Mouse (Mus musculus) gastrocnemius, adult 2 months (tissue): ENCODE measurements at regions not wholly inside any gene's neighbourhood (a gene's known extent, or its start where the extent isn't known, plus 50 kb on each side); places are given as distances from the start of the nearest gene placed in this dataset.
"Not testable (repeated sequence)": the region's sequence is repeated elsewhere in the genome, so short reads cannot be mapped to it uniquely, and the experiment has no call there.

Experiments
- DNase-seq: peaks from one replicate; pipeline ENCODE4 v3.0.0; 2022
- H3K27ac ChIP-seq: fragments of 200-600 bp; 2 replicates; pipeline ENCODE4 v1.8.1; 2022; ENCODE audit warnings: mild to moderate bottlenecking
- H3K4me3 ChIP-seq: fragments of 200-600 bp; 2 replicates; pipeline ENCODE4 v1.8.1; 2022; ENCODE audit warnings: mild to moderate bottlenecking, moderate library complexity
- CTCF ChIP-seq: fragments of 200-600 bp; IDR thresholded peaks from 2 replicates; pipeline ENCODE4 v1.8.1; 2022; ENCODE audit warnings: antibody characterized with exemption, mild to moderate bottlenecking, moderate library complexity
- intact Hi-C: fragments of 180-260 bp; cut with DNase I; formaldehyde crosslinking; loops from one replicate; pipeline ENCODE4 v1.15.1; 2025

DNA sequence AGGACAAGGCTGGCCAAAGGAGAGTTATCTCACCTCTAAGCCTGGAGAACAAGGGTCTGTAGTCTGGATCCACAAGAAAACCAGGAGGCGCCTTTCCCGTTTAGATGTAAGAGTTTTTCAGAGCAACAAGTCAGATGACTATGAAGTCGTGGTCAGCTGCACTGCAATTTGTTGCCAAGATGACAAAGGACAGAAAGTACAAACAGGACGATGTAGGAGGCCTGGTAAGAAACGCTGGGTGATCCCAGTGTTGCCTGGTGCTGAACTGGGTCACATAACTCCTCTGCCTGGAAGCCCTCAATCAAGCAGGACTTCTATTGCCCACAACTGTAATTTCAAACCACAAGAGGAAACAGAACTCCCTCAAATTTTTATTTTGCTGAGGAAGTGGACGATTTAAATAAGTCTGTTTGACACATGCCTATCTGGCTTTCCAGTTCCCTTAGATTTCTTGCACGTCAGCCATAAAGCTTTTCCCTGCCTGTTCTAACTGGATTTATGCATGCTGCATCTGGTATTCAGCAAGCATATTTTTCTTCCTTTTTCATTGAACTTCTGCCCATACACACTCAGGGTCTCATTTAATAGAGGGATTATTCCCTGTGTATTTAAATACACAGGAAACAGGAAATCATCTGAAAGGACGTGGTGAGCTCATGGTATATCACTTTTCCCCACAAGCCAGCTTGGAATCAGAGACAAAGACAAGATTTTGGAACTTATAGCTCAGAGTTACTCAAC, 113.5 kb upstream of the Ahi1 start:
- no peak overlapping the region for H3K27ac ChIP-seq
- intact Hi-C loops, result no loop called here
- no peak for DNase-seq
- TF ChIP-seq CTCF, result no peak
- H3K4me3 ChIP-seq, result no peak overlapping the region

DNA sequence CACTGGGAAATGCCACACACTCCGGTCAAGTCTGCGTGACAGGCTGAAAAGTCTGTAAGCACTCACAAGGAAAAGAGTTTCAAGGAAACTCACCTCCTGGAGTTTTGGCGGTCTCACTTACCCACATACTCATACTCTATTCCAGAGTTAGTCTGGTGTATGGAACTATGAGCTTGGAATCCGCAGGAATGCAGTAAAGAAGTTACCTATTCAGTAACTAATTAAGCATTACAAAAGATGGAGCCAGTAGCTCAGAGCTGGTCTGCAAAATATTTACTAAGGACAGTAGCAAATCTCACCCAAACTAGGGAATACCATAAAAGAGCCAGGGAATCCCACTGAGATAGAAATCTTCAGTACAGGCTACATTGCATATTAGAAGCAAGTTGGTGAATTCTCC, 111.9 kb upstream of the Pde7b start:
- intact Hi-C loops, DNase-seq, H3K4me3 ChIP-seq, H3K27ac ChIP-seq: not testable (repeated sequence)

- intact Hi-C loops, result no loop called here
These were observed 110.1 kb upstream of the Pde7b start for GRCm38 (mm10) chr10:20834806-20835575.

DNA sequence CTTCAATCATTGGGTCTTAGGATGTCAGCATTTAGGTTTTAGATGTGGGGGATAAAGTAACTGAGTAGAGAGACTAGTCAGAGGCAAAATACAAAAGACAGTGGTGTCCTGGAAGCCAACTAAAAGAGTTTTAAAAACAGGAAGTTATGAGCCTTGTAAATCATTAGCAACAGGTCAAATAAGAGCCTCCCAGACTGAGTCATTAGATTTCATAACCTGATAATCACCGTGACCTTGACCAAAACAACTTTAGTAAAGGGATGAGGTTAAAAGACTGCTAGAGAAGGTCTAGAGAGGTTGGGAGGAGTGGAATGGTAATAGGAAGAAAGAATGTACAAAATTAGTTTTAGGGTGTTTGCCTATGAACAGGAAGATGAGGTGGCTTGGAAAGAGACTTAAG, 103.4 kb upstream of the Pde7b start:
- Histone ChIP-seq H3K27ac (no peak overlapping the region), H3K4me3 (no peak overlapping the region)
- intact Hi-C loops, result no loop called here
- no peak for DNase-seq
- TF ChIP-seq CTCF, result no peak

More at GRCm38 (mm10) chr10:20834806-20835575, 110.1 kb upstream of the Pde7b start:
- TF ChIP-seq CTCF, result no peak
- Histone ChIP-seq H3K4me3 (no peak overlapping the region), H3K27ac (no peak overlapping the region)
- DNase-seq, result no peak

DNA sequence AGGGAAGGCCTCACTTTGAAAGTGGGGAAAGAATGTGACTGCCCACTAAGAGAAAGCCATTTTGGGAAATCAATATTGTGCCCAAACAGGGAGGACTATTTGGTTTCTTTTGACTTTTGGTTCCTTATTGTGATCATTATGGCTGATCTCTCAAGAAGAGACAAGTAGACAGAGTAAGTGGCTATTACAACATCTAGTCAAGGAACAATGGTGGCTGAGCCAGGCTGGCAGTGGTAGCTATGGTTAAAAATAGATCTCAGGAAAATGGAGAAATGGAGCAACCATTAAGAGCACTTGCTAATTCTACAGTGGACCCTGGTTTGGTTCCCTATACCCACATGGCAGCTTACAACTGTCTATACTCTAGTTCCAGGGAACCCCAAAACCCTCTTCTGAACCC, 102.6 kb upstream of the Pde7b start:
- Histone ChIP-seq H3K4me3 (no peak overlapping the region), H3K27ac (no peak overlapping the region)
- TF ChIP-seq CTCF, result no peak
- intact Hi-C loops, result no loop called here
- no peak for DNase-seq

- Histone ChIP-seq H3K27ac (no peak overlapping the region), H3K4me3 (no peak overlapping the region)
- DNase-seq, result no peak
- intact Hi-C loops, result no loop called here
- TF ChIP-seq CTCF, result no peak
These were observed 93.7 kb upstream of the Pde7b start for GRCm38 (mm10) chr10:20818548-20818947.

DNA sequence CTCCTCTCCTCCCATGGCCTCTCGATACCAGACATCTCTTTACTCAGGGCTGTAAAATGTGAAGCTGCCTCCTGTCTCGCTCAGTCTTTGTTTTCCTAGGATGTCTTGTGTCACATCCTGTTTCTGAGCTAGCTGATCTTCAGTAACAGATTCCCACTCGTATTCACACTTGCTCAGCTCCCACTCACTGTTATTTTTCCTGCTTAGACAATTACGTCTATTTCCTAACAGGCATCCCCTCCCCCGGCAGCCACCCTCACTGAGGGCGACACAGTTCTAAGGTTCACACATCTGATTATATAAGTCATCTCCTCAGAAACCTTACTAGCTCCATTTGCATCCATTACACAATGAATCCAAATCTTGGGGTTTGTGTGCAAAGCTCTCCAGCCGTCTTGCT, 74.9 kb upstream of the Pde7b start:
- H3K4me3 ChIP-seq, result no peak overlapping the region
- TF ChIP-seq CTCF, result no peak
- no peak for DNase-seq
- H3K27ac ChIP-seq, result no peak overlapping the region
- intact Hi-C loops, result no loop called here

DNA sequence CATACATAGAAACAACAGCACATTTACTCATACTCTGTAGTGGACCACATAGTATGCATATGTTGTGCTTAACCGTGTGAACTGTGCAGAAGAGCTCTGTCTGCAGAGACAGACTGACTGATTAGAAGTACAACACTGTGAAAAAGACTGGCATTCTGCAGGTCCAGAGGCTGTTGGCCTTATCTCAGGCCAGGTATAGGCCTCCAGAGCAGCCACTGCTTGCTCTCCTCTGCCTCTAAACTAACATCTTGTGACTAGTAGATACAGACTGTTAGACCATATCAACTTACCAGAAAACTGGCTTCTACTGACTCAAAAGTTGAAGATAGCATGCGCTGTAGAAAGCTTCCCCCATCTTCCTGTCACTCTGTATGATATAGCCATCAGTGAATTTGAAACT, 73.5 kb upstream of the Pde7b start:
- no peak for TF ChIP-seq CTCF
- Histone ChIP-seq H3K4me3 (no peak overlapping the region), H3K27ac (no peak overlapping the region)
- no peak for DNase-seq
- intact Hi-C loops, result no loop called here

DNA sequence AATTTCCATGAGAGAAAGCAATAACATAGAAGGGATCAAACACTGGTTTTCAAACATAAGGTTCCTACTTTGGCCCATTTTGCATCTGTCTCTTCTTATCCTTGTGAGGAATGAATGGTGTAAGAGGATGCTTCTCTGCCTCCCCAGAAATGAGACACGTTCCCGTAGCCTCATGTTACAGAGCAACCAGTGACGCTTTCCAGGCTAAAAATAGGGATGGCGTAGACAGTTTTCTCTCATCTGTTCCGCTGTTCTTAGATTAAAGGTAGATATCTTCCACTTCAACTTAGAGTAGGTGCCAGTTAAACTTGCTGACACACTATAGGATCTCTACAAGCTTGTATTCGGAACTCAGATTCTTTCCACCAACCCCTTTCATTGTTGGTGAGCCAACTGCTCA, 69.1 kb upstream of the Pde7b start:
- peak; percentile 25 for DNase-seq
- TF ChIP-seq CTCF, result no peak
- H3K27ac ChIP-seq, result peak overlapping the region; percentile 82
- peak overlapping the region; percentile 20 for H3K4me3 ChIP-seq
- intact Hi-C loops, result no loop called here

DNA sequence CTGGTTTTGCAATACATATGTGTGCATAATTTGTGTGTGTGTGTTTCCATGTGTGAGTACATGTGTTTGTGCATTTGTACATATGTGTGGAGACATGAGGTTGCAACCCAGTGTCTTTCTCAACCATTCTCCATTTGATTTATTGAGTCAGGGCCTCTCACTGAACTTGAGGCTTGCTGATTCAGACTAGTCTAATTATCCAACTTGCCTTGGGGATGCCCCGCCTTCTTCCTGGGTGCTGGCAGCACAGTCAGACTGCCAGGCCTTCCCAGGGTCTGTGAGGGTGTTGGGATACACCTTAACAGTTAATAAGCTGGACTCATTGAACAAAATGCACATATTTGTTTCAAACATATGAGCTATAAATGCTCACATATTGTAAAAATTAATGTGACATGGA, 56.1 kb upstream of the Pde7b start:
- no peak overlapping the region for H3K27ac ChIP-seq
- no peak overlapping the region for H3K4me3 ChIP-seq
- no peak for DNase-seq
- intact Hi-C loops, result no loop called here
- no peak for TF ChIP-seq CTCF

DNA sequence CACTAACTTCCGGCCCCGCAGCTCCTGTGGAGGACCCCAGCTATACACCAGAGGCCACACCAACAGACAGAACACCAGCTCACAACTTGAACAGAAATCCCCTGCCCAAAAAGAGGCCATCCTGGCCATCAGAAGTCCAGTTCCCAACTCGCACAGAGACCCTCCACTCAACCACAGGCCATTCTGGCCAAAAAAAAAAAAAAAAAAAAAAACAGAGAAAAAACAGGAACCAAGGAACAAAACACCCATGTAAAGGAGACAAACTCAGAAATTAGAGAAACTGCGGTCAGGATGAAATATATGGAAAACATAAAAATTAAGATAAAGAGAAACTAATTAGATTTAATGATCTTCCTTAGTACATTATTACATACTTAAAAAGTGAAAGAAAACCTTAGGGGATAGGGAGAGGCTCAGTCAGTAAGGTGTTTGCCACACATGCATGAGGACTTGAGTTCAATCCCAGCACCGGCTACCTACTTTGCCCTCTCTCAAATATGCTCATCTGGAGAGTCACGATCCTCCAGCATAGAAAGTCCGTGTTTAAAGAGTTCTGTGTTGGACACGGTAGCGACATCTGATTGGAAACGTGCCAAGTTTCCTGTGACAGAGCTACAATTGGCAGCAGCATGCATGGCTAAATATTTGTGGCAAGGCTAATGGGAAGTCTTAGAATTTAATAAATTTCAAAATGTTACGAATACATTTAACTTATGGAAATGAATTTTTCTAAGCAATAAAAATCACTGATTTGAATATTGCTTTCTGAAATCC, 51.9 kb upstream of the Pde7b start:
- TF ChIP-seq CTCF, result no peak
- no peak overlapping the region for H3K4me3 ChIP-seq
- no peak for DNase-seq

DNA sequence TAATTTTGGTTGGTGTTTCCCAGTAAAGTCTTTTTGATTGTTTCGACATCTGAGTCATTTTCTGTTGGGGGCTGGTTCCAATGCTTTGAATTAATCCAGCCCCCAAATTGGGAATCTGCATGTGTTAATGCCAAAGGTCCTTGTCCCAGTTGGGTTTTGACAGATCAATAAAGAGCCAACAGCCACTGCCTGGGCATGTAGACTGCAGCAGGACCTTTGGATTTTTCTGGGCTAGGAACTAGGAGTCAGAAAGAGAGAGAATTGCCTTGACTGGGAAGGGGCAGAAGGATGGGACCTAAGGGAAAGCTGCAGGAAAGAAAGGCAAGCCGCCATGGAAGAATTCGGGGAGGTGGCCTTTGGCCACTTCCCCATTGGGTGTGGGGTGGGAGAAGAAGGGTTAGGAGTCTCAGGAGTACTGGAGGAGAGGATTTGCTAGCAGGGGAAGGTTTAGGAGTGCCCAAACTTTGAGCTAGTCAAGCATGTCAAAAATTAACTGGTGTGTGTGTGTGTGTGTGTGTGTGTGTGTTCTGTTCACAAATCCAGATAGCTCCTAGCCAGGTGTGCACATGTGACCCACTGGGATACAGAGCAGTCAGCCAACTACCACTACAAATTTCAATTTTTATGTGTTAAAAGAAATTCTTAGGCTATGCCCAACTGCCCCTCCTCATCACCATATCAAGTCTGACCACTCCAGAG, 51.0 kb upstream of the Pde7b start:
- Histone ChIP-seq H3K4me3 (no peak overlapping the region), H3K27ac (no peak overlapping the region)
- TF ChIP-seq CTCF, result no peak
- intact Hi-C loops, result no loop called here
- DNase-seq, result no peak

More for the DNA sequence above, 51.9 kb upstream of the Pde7b start:
- H3K27ac ChIP-seq, result no peak overlapping the region
- intact Hi-C loops, result no loop called here
